ENCODE assay signal across 10 mouse cellular contexts in genomic region chr8:70702842-70703182, GRCm38 (mm10). TPM values are rescaled to one million over a fixed set of nuclear protein-coding genes. Genes with fewer than 3 reads are reported as not detected.
A peak's percentile ranks its signal among the peaks of the same experiment; 100 is the strongest.
DNase-seq lines count a peak whose midpoint lies in the region; ATAC-seq and TF ChIP-seq lines count a peak whose summit lies in the region.
"Had no signal": no experiment of that assay in that cellular context is flagged by ENCODE, and none has a peak within 500 bp of the region (broad histone marks: within the 10 kb centered on the region; RNA-seq: fewer than 3 reads in every experiment).

No protein-coding gene starts in this region.

- no peak for TF ChIP-seq POLR2A in myocyte (IDR thresholded peaks at IDR 0.05; ENCODE audit: insufficient read length, low read depth)

- no peak overlapping the region for H3K4me3 ChIP-seq in forebrain, embryonic 14.5 days (ENCODE audit: low read depth, low read length)
- no peak overlapping the region for H3K4me3 ChIP-seq in forebrain, embryonic 11.5 days (ENCODE audit: low read depth, low read length)
- H3K4me3 ChIP-seq in heart, embryonic 16.5 days (ENCODE audit: low read length): no peak overlapping the region
- peak overlapping the region; percentile 94 for H3K4me3 ChIP-seq in myocyte
- H3K4me3 ChIP-seq: liver, embryonic 15.5 days had no signal

- peak overlapping the region; percentile 58; the same call in 1 of the 2 replicates for H3K4me2 ChIP-seq in forebrain, embryonic 14.5 days (ENCODE audit: low read length)
- no peak overlapping the region for H3K4me2 ChIP-seq in forebrain, embryonic 11.5 days (ENCODE audit: low read depth, low read length, severe bottlenecking)
- no peak overlapping the region for H3K4me2 ChIP-seq in heart, embryonic 16.5 days (ENCODE audit: low read depth, low read length)
- peak overlapping the region; percentile 89 for H3K4me2 ChIP-seq in myocyte (ENCODE audit: low read depth)
- H3K4me2 ChIP-seq: liver, embryonic 15.5 days had no signal

- peaks cover 10% of the 10 kb centered on the region; the same call in 1 of the 2 replicates for H3K36me3 ChIP-seq in forebrain, embryonic 14.5 days (ENCODE audit: control insufficient read depth, insufficient read depth, low read length)
- H3K36me3 ChIP-seq in forebrain, embryonic 11.5 days (ENCODE audit: control insufficient read depth, insufficient read depth, low read length): no peaks in the 10 kb centered on the region
- 0 out of 2 replicates have a peak, but pooled peaks cover 2% of the 10 kb centered on the region for H3K36me3 ChIP-seq in heart, embryonic 16.5 days (ENCODE audit: control insufficient read depth, insufficient read depth)
- H3K36me3 ChIP-seq in myocyte (ENCODE audit: control insufficient read depth, insufficient read depth): no peaks in the 10 kb centered on the region
- H3K36me3 ChIP-seq: liver, embryonic 15.5 days had no signal

- no peak for DNase-seq in forebrain, embryonic 14.5 days (ENCODE audit: low spot score)
- no peak for DNase-seq in forebrain, embryonic 11.5 days (ENCODE audit: low spot score)
- peak; percentile 76 for DNase-seq in 3134 (ENCODE audit: extremely low read depth, insufficient read length, low spot score)
- peak; percentile 92 for DNase-seq in cerebellum, adult 9-10 months
- DNase-seq in right cerebral cortex, postnatal 4 days: no peak

- H3K27me3 ChIP-seq in forebrain, embryonic 14.5 days (replicated peaks; ENCODE audit: control insufficient read depth, insufficient read depth, low read length): no peaks in the 10 kb centered on the region
- H3K27me3 ChIP-seq in forebrain, embryonic 11.5 days (ENCODE audit: control insufficient read depth, insufficient read depth, low read length): no peaks in the 10 kb centered on the region
- no peaks in the 10 kb centered on the region for H3K27me3 ChIP-seq in heart, embryonic 16.5 days (ENCODE audit: control insufficient read depth, insufficient read depth, low read length)
- no peaks in the 10 kb centered on the region for H3K27me3 ChIP-seq in myocyte (ENCODE audit: control insufficient read depth, insufficient read depth, insufficient read length)

- no peaks in the 10 kb centered on the region for H3K9me3 ChIP-seq in forebrain, embryonic 14.5 days (replicated peaks; ENCODE audit: control insufficient read depth, low read length)
- no peaks in the 10 kb centered on the region for H3K9me3 ChIP-seq in forebrain, embryonic 11.5 days (ENCODE audit: control insufficient read depth, low read length)
- no peaks in the 10 kb centered on the region for H3K9me3 ChIP-seq in heart, embryonic 16.5 days (replicated peaks; ENCODE audit: control insufficient read depth, low read length)
- H3K9me3 ChIP-seq: liver, embryonic 15.5 days had no signal

- peaks cover 20% of the 10 kb centered on the region for H3K79me2 ChIP-seq in myocyte (ENCODE audit: control insufficient read depth, insufficient read depth)

- 85% methylated on average over 3 of the region's 3 CpGs for WGBS in forebrain, embryonic 14.5 days
- 88% methylated on average over 3 of the region's 3 CpGs for WGBS in forebrain, embryonic 11.5 days
- WGBS in heart, embryonic 16.5 days: 65% methylated on average over 3 of the region's 3 CpGs

- H3ac ChIP-seq in myocyte (ENCODE audit: control insufficient read depth, insufficient read length): no peak overlapping the region

- no peak overlapping the region for H3K27ac ChIP-seq in forebrain, embryonic 14.5 days (ENCODE audit: low read depth, low read length)
- H3K27ac ChIP-seq in forebrain, embryonic 11.5 days (ENCODE audit: low read depth, low read length): no peak overlapping the region
- 0 out of 2 replicates have a peak overlapping the region, but pooled peaks have one; percentile 2 for H3K27ac ChIP-seq in heart, embryonic 16.5 days (ENCODE audit: low read length)
- H3K27ac ChIP-seq: liver, embryonic 15.5 days had no signal

- peaks cover 15% of the 10 kb centered on the region for H3K4me1 ChIP-seq in forebrain, embryonic 14.5 days (ENCODE audit: control insufficient read depth, insufficient read depth, low read length)
- H3K4me1 ChIP-seq in forebrain, embryonic 11.5 days (replicated peaks; ENCODE audit: control insufficient read depth, insufficient read depth, low read length): peaks cover 9% of the 10 kb centered on the region
- H3K4me1 ChIP-seq in heart, embryonic 16.5 days (ENCODE audit: control insufficient read depth, insufficient read depth, low read length): peaks cover 19% of the 10 kb centered on the region

- no peak for ATAC-seq in forebrain, embryonic 14.5 days
- ATAC-seq in forebrain, embryonic 11.5 days (replicated peaks; ENCODE audit: low FRiP score): no peak
- no peak for ATAC-seq in heart, embryonic 16.5 days (replicated peaks; ENCODE audit: extremely low read depth, insufficient read depth, low FRiP score)
- no peak for ATAC-seq in monocyte, adult 5-6 weeks (replicated peaks; ENCODE audit: insufficient number of reproducible peaks, low FRiP score, low TSS enrichment, poor library complexity, severe bottlenecking)

- 0 out of 2 replicates have a peak overlapping the region, but pooled peaks have one; percentile 8 for H3K9ac ChIP-seq in forebrain, embryonic 14.5 days (ENCODE audit: low read length)
- H3K9ac ChIP-seq in forebrain, embryonic 11.5 days (ENCODE audit: low read length): no peak overlapping the region
- no peak overlapping the region for H3K9ac ChIP-seq in heart, embryonic 16.5 days (ENCODE audit: low read length)
- H3K9ac ChIP-seq: liver, embryonic 15.5 days had no signal

TF ChIP-seq in myocyte, 11 proteins besides CTCF, POLR2A, EP300 and RAD21:
- no peak for TF ChIP-seq MAX (IDR thresholded peaks at IDR 0.05; ENCODE audit: low read depth)
- no peak for TF ChIP-seq SRF (IDR thresholded peaks at IDR 0.05; ENCODE audit: control insufficient read depth, insufficient read length, low read depth)
- TF ChIP-seq REST (IDR thresholded peaks at IDR 0.05; ENCODE audit: insufficient read depth, insufficient read length): no peak
- peak; percentile 83 for TF ChIP-seq POLR2AphosphoS2 (IDR thresholded peaks at IDR 0.05; ENCODE audit: insufficient read length, low read depth)
- no peak for TF ChIP-seq E2F4 (IDR thresholded peaks at IDR 0.05; ENCODE audit: insufficient read depth)
- no peak for TF ChIP-seq TCF3 (IDR thresholded peaks at IDR 0.05; ENCODE audit: insufficient read length, low read depth)
- TF ChIP-seq MYOG (IDR thresholded peaks at IDR 0.05; ENCODE audit: control insufficient read depth in 1 of 3, insufficient read depth in 1 of 3, insufficient read length in 2 of 3, low read depth in 2 of 3): peak in 1 of 3 experiments; percentile 4
- no peak for TF ChIP-seq TCF12 (IDR thresholded peaks at IDR 0.05; ENCODE audit: insufficient read depth, poor library complexity, severe bottlenecking)
- TF ChIP-seq CEBPB (IDR thresholded peaks at IDR 0.05; ENCODE audit: insufficient read depth, poor library complexity, severe bottlenecking): no peak

RNA-seq across cellular contexts. Expression of gene Iqcn, which starts 0.4 kb away (rescaled TPM):
- 0.06 and 0.10 TPM in 2 replicates for polyA plus RNA-seq in forebrain, embryonic 14.5 days (2014; fragmentation: Nextera tagmentation; extraction: Ambion mirVana)
- not detected in 2 replicates for polyA plus RNA-seq in forebrain, embryonic 11.5 days (2014; fragmentation: Nextera tagmentation; extraction: Ambion mirVana)
- 0.05 TPM in 1 of 2 replicates, not detected in the other for polyA plus RNA-seq in heart, embryonic 16.5 days (2015; fragmentation: Nextera tagmentation; extraction: Ambion mirVana)
- 0.02 TPM for polyA plus RNA-seq in myocyte (2012; fragmentation: generic; extraction: Trizol)
- 0.67 to 0.78 TPM in 2 of 3 replicates, not detected in the other for total RNA-seq in monocyte, adult 5-6 weeks (2017)
- polyA plus RNA-seq: embryonic facial prominence, embryonic 11.5 days had no signal

RNA-seq across cellular contexts. Expression of gene Jund, which starts 4.1 kb away (rescaled TPM):
- polyA plus RNA-seq in forebrain, embryonic 14.5 days (2014; fragmentation: Nextera tagmentation; extraction: Ambion mirVana): 87.2 and 94.0 TPM in 2 replicates
- 128 and 157 TPM in 2 replicates for polyA plus RNA-seq in forebrain, embryonic 11.5 days (2014; fragmentation: Nextera tagmentation; extraction: Ambion mirVana)
- 58.7 and 59.3 TPM in 2 replicates for polyA plus RNA-seq in heart, embryonic 16.5 days (2015; fragmentation: Nextera tagmentation; extraction: Ambion mirVana)
- polyA plus RNA-seq in myocyte (2012; fragmentation: generic; extraction: Trizol): 246 TPM
- total RNA-seq in monocyte, adult 5-6 weeks (2017): 131 to 182 TPM (median 168 TPM) in 3 replicates

RNA-seq across cellular contexts. Expression of gene Gm3336, which starts 15.5 kb away (rescaled TPM):
- not detected in 2 replicates for polyA plus RNA-seq in forebrain, embryonic 14.5 days (2014; fragmentation: Nextera tagmentation; extraction: Ambion mirVana)
- not detected in 2 replicates for polyA plus RNA-seq in forebrain, embryonic 11.5 days (2014; fragmentation: Nextera tagmentation; extraction: Ambion mirVana)
- polyA plus RNA-seq in heart, embryonic 16.5 days (2015; fragmentation: Nextera tagmentation; extraction: Ambion mirVana): not detected in 2 replicates
- polyA plus RNA-seq in myocyte (2012; fragmentation: generic; extraction: Trizol): 0.23 TPM
- not detected in 3 replicates for total RNA-seq in monocyte, adult 5-6 weeks (2017)
- polyA plus RNA-seq: embryonic facial prominence, embryonic 11.5 days had no signal

RNA-seq across cellular contexts. Expression of gene Pde4c, which starts 20.7 kb away (rescaled TPM):
- polyA plus RNA-seq in forebrain, embryonic 14.5 days (2014; fragmentation: Nextera tagmentation; extraction: Ambion mirVana): not detected in 2 replicates
- polyA plus RNA-seq in forebrain, embryonic 11.5 days (2014; fragmentation: Nextera tagmentation; extraction: Ambion mirVana): 0.13 and 0.37 TPM in 2 replicates
- 0.38 and 0.55 TPM in 2 replicates for polyA plus RNA-seq in heart, embryonic 16.5 days (2015; fragmentation: Nextera tagmentation; extraction: Ambion mirVana)
- polyA plus RNA-seq in myocyte (2012; fragmentation: generic; extraction: Trizol): 0.10 TPM
- total RNA-seq in monocyte, adult 5-6 weeks (2017): 0.10 to 0.19 TPM in 2 of 3 replicates, not detected in the other

RNA-seq across cellular contexts. Expression of gene Lsm4, which starts 29.8 kb away (rescaled TPM):
- 200 and 220 TPM in 2 replicates for polyA plus RNA-seq in forebrain, embryonic 14.5 days (2014; fragmentation: Nextera tagmentation; extraction: Ambion mirVana)
- polyA plus RNA-seq in forebrain, embryonic 11.5 days (2014; fragmentation: Nextera tagmentation; extraction: Ambion mirVana): 318 and 346 TPM in 2 replicates
- polyA plus RNA-seq in heart, embryonic 16.5 days (2015; fragmentation: Nextera tagmentation; extraction: Ambion mirVana): 252 and 258 TPM in 2 replicates
- polyA plus RNA-seq in myocyte (2012; fragmentation: generic; extraction: Trizol): 178 TPM
- 69.1 to 93.3 TPM (median 80.9 TPM) in 3 replicates for total RNA-seq in monocyte, adult 5-6 weeks (2017)

Comparison
In these comparisons a context has a peak if more than half of its experiments do, and no peak if none do; other contexts are left out.
1. H3K4me2 ChIP-seq: peak in forebrain, embryonic 14.5 days (single experiment) and myocyte (single experiment); none in forebrain, embryonic 11.5 days (single experiment) and heart, embryonic 16.5 days (single experiment).
2. DNase-seq: peak in 3134 (single experiment) and cerebellum, adult 9-10 months (single experiment); none in forebrain, embryonic 14.5 days (single experiment), forebrain, embryonic 11.5 days (single experiment) and right cerebral cortex, postnatal 4 days (single experiment).